Mouse (Mus musculus) gastrocnemius, adult 8-10 months (tissue): Measurements from ENCODE around the gene Gne. TPM values are rescaled to one million over a fixed set of nuclear protein-coding genes. Genes with fewer than 3 reads are reported as not detected.

ENCODE experiments used
- DNase-seq, 2 experiments: peaks; one replicate each; pipeline ENCODE4 v3.0.0; 2022; ENCODE audit warnings: low spot score in 2 of 2
- total RNA-seq, 4 experiments: library from RNA; stranded (reverse); gene quantifications; 2 replicates each; pipeline ENCODE4 v1.2.4; 2022

Gne gene
- 10 to 100 TPM; 10.4 to 15.0 (median 11.0) TPM for total RNA-seq

DNA sequence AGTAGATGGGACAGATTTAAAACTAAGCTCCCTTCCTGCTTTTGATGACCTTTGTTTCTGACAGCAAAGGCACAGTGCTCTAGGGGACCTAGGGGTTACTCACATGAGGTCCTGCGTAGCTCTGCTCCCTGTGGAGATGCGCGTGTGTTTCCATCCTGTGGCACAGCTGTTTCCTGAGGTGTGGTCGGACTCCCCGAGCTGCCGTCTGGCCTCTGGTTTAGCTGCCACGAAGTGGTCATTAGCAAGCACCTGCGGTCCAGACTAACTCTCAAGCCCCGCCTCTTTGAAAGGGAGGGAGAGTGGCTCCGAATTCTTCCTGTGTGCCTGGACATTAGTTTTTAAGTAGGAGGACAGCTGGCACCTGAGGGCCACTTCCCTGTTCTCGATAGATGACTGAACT lies at the start of gene Gne:
Gene Gne (minus strand): TSS at position 233 of the 400 bp plus-strand sequence.
- no peak for DNase-seq

DNA sequence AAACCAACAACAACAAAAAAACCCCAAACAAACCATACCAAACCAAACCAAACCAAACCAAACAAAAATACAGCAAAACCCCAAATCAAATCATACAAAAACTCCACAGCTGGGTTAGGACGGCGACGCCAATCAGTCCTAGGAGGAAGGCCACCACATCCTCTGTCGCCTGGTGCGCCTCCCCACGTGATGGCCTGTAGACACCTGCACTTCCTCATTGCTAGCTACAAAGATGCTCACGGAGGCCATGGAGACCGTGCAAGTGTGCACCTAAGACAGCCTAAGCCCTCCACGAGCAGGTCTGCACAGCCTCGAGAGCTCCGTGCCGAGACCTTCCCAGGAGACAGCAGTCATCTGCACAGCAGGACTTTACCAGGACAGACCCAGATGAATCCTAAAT lies 42.8 kb upstream of the Gne start:
- no peak for DNase-seq

DNA sequence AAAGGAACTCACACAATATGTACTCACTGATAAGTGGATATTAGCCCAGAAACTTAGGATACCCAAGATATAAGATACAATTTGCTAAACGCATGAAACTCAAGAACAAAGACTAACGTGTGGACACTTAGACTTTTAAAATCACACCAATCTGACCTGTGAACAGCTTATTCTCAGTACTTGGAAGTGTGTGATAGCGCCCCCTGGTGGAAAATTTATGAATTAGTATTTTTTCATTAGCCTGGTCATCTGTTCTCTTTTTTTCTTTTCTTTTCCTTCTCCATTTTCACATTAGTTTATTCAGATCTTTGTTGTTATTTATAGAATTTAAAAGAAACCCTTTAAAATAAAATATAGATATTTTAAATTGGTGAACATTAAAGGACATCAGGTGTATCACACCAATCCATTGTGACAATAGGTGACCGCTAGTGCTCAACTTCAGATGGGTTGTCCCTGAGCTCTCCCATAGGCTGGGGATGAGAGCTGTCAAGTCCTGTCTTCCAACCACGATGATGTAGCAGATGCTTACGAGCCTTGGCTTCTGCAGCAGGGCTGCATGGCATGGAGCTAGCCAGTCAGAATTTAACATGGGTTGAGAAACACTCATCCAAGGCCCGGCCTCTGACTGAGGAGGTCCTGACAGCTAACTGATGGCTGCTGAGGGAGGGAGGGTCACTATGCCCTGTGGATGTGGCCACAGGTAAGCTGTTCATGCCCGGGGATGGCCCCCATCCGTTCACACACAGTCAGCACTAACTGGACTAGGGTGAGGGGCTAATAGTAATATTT lies 35.6 kb upstream of the Gne start:
- DNase-seq: no peak

DNA sequence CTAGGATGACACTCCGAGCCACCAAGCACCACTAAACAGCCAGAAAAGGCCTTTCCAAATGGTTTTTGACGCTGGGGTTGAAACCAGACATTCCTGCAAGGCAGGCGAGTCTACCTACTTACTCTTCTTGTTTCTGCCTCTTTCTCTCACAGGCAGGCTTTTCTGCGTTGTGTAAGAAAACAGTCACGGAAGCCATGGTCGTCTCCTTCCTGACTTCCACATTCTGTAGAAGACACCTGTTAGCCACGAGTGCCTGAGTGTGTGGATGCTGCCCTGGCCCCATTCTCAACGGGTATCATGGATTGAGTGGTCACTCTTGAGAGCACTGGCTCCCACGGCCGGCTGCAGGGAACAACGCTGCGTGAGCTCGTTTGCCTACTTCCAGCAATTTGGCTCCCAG lies 31.1 kb upstream of the Gne start:
- no peak for DNase-seq

DNA sequence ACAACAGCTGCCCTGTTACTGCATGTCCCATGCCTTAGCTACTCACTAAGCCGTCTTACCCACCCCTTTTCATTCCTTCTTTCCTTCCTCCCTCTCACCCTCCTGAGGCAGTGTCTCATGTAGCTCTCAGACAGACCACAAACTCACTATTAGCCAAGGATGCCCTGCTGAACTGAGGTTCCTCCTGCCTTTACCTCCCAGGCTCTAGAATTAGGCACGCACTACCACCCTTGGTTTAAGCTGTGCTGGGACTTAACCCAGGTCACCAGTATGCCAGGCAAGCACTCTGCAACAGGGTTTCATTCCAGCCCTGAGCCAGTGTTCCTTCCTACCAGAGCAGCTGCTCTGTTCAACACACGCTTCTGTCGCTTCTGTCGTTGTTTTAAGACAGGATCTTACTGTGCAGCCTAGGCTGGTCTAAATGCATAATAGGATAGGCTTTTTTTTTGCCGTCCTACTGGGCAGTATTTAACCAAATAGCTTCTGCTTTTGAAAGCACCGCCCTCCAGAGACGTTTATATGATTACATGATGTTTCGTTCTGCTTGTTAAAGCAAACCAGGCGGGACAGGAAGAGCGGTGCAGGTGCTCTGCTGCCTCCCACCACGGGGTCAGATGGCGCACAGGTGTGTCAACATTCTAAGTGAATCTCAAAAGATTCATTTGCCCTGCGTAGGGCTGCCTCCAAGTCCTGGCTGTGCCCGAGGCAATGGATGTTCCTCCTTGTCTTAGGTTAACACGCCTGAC lies 29.6 kb upstream of the Gne start:
- DNase-seq: no peak

GRCm38 (mm10) chr4:44112741-44113140 lies 28.8 kb upstream of the Gne start:
- no peak for DNase-seq

DNA sequence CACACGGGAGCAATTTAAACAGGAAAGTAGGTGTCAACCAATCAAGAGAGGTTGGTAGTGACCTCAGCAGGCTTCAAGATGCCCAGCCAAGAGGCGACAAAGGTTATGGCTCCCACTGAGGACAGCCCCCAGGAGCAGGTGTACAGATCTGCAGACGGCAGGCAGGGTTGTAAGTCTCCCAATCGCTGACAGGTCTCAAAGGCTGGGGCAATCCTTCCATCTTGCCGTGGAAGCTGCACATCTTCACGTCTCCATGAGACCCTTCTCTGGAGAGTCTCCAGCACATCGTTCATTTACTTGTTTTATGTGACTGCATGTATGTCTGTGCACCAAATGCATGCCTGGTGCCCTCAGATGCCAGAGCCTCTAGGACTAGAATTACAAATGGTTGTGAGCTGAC lies 26.8 kb upstream of the Gne start:
- DNase-seq: no peak

- no peak for DNase-seq
Observed at GRCm38 (mm10) chr4:44108297-44108696, 24.3 kb upstream of the Gne start.

DNA sequence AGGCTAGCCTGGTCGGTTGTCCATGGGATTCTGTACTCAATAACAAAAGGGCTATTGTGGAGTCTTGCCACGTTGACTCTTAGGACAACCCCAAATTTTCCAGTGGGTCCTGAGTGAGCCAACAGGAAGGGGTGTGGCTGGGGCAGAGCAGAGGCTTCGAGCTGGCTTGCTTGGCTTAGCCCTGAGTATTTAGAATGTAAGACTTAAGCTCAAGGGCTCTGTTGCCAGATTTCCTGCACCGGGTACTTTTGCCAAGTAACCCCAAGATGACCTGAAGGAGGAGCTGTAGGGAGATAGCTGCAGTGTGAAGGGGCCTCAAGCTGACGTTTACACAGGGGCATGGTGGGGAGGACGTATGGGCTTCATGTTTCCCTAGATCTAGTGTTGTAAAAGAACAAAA lies 23.4 kb upstream of the Gne start:
- no peak for DNase-seq

- no peak for DNase-seq
Observed at GRCm38 (mm10) chr4:44106297-44106821, 22.4 kb upstream of the Gne start.

- no peak for DNase-seq
Observed at GRCm38 (mm10) chr4:44104195-44104917, 20.4 kb upstream of the Gne start.

DNA sequence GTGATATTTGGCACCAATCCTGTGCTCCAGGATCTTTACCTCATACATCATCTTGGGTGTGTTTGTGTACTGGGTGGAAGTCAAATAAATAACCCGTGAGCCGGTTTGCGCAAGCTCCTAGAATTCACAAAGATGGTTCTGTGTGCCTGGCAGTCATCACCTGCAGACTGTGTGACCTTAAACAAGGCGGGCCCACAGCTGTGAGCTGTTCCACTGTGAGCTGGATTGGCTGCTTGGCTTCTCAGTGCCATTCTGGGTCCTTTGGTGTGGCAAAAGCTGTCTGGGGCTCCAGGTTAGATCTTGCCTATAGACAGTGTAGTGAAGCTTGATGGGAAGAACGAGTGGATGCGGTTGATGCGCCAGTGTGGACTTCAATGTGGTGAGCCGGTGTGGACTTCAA lies 19.6 kb upstream of the Gne start:
- DNase-seq: no peak

DNA sequence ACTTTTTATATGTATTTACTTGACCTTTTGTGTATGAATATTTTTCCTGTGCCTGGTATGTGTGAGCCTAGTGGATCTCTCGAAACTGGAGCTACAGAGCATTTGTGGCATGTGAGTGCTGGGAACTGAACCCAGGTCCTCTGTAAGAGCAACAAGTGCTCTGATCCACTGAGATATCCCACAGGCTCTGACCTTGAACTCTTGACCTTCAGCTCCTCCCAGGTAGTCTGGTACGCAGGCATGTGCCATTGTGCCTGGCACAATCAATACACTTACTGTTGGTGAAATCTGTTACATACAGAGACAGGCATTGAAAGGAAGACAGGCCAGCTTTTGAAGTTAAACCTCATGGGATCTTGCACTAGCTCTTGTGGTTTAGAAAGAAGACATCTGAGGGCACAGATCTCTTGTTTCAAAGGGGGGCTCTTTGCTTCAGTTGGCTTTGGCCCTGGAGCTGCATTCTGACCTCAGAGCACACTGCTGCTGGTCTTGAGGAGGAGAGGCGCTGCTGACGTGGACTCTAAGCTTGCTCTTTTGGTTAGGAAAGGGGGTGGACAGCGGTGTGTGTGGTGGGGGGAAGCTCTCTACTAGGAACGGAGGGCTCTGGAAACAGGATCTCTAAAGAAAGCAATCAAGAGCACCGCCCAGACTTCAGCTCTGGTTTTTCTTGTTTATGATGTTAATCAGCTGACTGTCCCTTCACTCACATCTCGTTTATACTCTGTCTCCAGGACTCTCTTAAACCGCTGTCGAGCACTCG lies 13.8 kb upstream of the Gne start:
- DNase-seq: no peak

GRCm38 (mm10) chr4:44094475-44094874 lies 10.5 kb upstream of the Gne start:
- no peak for DNase-seq

- no peak for DNase-seq
Observed at GRCm38 (mm10) chr4:44092359-44092758, 8.4 kb upstream of the Gne start.

DNA sequence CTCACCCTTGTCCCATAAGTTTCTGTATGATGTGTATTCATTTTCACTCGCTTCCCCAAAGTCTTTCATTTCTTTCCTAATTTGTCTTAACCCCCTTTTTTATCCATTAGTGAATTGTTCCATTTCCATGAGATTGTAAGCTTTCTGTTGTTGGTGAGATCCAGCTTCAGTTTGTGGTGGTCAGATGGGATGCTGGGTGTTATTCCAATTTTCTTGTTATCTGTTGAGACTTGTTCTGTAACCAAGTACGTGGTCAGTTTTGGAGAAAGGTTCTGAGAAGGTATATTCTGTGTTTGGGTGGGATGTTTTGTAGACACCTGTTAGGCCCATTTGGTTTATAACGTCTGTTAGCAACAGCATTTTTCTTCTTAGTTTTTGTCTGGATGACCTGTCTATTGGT lies 1.6 kb upstream of the Gne start:
- no peak for DNase-seq

DNA sequence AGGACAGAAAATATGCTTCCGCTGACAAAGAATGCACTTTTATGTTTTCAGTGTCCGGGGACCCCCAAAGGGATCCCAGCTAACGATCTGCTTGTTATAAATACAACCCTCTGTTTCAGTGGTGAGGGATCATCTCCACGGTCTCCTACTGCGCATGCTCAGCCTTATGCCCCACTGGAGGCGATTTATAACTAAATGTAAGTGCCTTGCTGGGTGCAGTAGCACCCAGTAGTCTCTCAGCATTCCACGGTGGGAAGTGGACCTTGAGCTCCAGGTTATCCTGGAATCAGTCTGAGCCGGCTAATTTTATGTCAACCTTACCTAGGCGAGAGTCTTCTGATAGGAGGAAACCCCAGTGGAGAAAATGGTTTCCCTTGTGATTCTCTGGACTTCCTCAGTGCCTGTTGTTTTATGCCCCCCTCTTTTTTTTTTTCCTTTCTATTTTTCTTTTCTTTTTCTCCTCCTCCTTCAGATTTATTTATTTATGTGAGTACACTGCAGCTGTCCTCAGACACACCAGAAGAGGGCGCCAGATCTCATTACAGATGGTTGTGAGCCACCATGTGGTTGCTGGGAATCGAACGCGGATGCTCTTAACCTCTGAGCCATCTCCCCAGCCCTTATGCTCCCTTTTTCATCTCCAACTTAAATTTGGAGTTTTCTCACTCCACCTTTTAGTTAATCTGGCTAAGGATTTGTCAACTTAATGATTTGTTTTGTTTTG lies 787 bp upstream of the Gne start:
- no peak for DNase-seq

DNA sequence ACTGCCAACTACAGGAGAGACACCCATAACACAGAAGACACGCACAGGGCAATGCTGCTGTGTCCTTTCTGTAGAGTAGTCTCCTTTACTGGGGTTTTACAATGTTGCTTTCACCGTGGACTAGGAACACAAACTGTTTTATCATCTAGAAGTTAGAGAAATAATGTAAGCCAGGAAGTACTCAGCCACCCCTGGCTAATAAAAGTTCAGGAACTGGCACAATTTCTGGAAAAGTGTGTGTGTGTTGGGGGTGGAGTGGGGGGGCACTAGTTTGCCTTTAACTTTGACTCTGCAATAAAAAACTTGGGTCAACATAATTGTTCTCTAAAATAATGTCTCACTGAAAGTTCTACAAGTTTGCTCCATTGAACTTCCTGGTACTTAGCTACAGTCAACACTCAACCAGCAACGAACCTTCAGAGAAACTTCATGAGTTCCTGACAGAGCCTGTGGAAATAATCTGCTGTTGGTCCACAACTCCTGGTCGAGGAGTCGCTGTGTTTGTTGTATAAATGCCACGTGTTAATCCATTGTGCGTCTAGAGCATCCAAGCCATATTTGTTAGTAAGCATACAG lies 5.5 kb downstream of the Gne start:
- no peak for DNase-seq

DNA sequence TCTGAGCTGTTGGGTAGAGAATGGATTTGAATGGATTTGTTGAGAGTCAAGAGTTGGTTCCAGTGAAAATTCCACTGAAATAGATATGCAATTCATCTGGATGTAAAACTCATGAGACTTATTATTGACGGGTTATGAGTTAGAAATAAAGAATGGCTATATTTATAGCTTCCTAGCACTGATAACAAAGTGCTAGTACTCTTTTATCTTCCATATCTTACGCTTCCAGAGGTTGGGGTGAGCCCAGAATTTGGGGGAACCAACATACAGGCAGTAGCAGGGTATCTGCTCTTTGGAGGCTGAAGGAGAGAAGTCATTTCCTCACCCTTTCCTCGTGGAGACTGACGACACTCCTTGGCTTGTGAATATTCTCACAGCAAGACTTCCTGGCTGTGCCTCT lies 9.6 kb downstream of the Gne start:
- DNase-seq: no peak

DNA sequence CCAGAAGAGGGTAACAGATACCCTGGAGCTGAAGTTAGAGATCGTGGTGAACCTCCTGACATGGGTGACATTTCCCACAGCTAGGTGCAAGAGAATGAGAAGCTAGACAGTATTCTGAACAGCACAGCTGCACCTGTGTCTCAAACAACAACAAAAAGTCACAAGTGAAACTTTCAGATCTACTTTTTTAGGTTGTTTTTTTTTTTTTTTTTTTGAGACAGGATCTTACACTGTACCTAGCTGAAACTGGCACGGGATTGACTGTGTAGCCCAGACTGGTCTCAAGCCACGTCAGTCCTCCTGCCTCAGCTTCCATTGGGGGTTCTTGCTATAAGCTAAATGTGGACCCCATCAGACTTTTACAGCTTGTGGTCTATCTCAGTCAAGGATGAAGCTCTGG lies 10.2 kb downstream of the Gne start:
- DNase-seq: no peak
